Mouse (Mus musculus): ENCODE measurements around the gene Spr.
"Not testable (repeated sequence)": the region's sequence is repeated elsewhere in the genome, so short reads cannot be mapped to it uniquely, and the experiment has no call there.

The Spr gene
- long read RNA-seq, experiment 1, transcript Spr-201 (3 exons, 1,230 nt): major isoform, 13 of 14 reads
- long read RNA-seq, experiment 1, partial matches to known transcripts: 1 of 14 reads
- long read RNA-seq, experiment 1, other reads (novel, unspliced or antisense): 0 of 14 reads
- long read RNA-seq, experiment 2, transcript Spr-201 (3 exons, 1,230 nt): major isoform, 8 of 9 reads
- long read RNA-seq, experiment 2, partial matches to known transcripts: 1 of 9 reads
- long read RNA-seq, experiment 2, other reads (novel, unspliced or antisense): 0 of 9 reads

DNA sequence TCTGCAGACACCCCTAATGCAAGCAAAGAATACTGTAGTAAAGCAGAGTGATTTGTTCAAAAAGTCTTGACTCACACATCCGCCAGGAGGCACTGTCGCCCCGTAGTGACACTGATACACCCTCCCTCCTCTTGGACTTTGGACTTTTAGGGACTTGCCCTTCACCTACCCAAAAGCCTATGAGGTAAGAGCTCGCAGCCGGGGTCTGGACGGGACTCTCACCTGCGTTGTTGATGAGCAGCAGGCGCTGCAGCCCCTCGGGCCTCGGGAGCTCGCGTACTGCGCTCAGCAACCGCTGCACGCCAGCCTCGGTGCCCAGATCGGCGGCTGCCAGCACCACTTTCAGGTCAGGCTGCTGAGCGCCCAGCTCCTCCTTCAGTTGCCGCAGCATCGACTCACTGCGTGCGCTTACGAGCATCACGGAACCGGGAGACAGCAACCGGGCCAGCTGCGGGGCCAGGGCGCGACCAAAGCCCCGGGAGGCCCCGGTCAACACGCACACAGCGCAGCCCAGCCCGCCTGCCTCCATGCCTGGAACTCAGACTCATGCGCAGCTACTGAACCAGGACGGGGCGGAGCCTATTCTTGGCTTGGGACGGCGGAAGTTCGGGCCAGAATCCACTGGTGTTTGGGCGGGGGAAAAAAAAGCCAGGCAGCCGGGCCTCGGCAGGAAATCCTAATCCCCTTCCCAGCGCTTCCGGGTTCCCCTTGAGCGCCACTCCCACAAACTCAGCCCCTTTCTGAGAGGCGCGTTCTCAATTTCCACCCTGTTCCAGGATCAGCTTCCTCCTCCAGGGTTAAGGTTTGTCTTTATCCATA is at the start of gene Spr:
TSS of gene Spr (minus strand) at position 550 of the 819 bp plus-strand sequence.
- intact Hi-C loops (cut with DNase I): no loop called here

DNA sequence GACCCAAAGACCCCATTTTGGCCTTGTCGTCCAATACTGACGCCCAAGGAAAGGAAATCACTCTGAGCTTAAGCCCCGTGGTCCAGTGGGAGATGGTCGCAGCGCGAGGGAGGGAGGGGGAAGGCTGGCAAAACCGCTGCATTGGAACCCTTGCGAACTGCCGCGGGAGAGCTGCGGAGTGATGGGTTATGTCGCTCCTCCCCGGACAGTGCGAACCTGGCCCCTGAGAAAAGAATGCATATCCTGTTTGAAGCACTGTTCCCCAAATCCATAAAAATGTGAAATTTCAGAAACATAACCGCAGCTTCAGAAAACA is 49.1 kb upstream of the Spr start:
- intact Hi-C loops (cut with DNase I): no loop called here

DNA sequence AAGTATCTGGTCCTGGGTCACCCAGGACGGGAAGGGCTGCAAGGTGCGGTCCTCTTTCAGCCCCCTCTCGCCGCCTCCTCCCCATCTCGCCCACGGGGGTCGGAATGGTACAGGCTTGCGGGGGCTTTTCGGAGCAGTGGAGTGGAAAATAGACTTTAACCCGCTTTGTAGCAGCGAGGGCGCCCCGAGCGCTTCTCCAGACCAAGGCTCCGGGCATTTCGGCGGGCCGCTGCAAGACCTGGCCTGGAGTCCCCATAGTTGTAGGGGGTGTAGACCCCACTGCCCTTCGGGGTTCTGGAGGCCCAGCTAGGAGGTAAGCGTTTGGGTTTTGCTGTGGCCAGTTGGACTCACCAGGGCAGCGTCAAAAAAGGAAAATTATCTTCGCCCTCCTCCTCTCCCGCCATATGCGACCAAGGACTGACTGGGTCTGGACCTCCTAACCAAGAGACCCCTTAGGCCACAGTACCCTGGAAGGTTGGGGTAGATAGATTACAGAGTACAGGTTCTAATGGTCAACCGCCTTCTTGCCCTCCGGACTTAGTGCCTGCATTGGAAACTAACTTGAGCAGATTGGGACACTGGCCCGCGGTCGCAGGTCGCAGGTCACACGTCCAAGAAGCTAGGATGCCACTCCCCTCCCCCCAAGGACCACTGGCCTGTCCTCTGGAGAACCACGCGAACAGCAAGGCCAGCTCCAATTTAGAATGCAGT is 48.6 kb upstream of the Spr start:
- intact Hi-C loops (cut with DNase I): no loop called here

DNA sequence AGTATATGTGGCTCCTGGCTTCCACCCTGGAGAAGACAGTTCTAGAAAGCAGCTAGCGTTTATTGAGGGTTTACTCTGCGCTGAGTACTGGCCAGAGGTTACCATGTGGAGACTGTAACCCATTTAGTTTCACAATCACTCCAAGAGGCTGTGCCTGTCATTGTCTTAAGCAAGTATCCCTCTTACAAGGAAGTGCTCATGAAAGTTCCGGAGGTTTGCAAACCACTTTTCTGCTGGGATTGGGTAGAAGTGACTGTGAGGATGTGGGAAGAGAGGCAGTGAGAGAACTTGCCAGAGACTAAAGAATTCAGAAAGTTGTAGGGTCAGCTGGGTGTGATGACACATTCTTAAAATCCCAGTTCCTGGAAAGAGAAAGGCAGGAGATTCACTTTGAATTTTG is 46.4 kb upstream of the Spr start:
- intact Hi-C loops (cut with DNase I): no loop called here

DNA sequence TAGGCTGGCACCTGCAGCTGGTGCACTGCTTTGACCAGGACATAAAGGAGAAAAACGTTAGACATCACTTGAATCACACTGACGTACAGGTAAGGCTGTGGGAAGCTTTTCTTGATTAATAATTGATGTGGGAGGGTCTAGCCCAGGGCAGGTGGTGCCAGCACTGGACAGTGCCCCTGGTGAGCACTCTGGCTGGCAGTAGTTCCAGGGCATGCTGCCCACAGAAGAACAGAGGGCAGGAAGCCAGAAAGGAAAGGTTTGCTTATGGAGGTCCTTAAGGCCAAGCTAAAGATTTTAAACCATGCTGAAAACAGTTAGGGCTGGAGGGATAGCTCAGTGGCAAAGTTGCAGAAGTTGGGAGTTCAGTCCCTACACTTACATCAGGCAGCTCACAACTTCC is 42.5 kb upstream of the Spr start:
- intact Hi-C loops (cut with DNase I): no loop called here

DNA sequence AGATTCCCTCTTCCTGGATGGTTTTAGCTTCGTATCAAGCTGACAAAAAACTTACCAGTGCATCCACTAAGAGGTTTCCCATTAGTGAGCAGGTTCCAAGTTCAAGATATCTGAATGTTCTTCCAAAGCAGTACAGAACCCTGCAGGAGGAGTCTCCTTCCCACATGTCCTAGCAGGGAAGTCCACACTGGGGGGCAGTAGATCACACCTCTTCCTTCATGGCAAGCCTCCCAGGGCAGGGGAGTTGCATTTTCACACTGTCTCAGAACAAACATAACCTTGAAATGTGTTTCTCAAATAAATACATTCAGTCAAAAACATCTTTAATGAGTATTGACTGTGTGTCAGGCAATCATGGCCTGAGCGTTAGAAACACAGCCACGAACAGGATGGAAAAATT is 42.0 kb upstream of the Spr start:
- intact Hi-C loops (cut with DNase I): no loop called here

DNA sequence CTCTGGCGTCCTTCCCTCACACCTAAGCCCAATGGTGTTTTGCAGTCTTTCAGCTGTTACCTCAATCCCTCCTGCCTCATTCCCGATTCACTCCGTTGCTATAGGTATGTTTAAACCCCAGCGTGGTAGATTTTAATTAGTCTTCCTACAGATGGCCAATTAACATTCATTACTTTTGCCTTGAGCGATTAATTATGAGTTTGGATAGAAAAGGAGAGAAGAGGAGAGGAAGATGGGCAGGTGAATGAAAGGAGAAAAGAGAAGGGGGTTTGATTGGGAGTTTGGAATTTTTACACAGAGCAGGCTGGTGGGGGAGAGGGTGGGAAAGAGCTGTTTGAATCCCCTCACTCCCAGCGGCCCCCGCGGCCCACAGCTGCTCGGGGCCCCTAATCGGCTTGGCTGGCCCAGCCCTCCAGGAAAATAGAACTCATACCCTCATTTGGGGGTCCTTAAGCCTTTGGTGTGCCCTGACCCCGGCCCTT is 27.9 kb upstream of the Spr start:
- intact Hi-C loops (cut with DNase I): no loop called here

DNA sequence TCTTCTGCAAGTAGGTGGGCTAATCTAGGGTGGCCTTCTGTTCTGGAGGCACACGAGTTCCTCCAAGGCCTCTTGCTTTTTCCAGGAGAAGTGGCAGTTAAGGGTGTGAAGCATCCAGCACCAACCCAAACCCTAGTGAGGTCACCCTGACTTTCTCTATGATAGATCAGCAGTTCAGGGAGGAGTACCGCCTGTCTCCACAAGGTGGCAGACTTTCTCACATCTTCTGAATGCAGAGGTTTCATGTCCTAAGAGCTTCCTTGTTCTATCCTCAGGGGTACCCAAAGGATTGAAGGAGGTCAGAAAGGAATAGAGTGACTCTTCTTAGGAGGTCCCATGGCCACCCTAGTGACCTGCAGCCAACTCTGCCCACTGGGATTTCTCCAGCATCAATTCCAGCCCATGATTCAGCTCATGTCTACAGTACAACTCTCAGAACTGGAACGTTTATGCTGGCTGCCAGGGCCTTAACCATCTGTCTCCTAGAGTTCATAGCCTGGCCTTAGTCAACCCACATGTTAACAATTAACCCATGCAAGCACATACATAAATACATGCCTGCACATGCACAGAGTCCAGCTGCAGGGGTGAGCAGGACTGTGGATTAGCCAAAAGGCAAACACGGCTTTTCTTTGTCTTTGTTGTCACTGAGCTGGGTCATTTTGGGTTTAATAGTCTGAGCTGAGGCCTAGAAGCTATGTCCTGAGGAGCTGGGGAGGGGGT is 22.8 kb upstream of the Spr start:
- intact Hi-C loops (cut with DNase I): loop anchor here (2.0 to 5.0 kb wide), 3 partner anchors 78 to 252 kb away; no protein-coding TSS in a partner anchor

DNA sequence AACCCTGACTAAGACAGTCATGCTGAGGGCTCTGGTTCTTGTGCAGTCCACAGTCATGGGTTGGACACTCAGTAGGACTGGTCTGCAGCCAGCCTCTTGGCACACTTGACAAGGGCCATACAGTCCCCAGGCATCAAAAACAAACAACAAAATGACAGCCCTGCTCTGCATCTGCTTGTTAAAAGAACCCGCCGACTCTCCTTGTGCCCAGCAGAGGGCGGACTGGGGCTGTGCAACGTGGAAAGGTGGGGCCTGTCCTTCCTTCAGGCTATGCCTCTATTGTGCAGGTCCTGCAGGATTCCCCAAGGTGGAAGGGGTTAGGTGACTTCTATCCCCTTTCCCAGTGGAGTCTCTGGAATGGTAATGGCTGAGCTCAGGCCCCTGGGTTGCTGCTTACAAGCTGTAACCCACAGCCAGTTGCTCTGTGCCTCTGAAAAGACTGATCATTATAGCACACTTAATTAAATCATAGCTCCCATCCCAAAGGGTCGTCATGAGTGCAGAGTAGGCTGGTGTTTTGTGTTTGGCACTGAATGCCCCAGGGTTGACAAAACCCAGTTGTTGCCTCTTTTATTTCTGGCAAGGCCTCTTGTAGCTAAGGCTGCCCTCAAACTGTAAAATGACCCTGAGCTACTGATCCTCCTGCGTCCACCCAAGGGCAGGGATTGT is 21.7 kb upstream of the Spr start:
- intact Hi-C loops (cut with DNase I): not testable (repeated sequence)

DNA sequence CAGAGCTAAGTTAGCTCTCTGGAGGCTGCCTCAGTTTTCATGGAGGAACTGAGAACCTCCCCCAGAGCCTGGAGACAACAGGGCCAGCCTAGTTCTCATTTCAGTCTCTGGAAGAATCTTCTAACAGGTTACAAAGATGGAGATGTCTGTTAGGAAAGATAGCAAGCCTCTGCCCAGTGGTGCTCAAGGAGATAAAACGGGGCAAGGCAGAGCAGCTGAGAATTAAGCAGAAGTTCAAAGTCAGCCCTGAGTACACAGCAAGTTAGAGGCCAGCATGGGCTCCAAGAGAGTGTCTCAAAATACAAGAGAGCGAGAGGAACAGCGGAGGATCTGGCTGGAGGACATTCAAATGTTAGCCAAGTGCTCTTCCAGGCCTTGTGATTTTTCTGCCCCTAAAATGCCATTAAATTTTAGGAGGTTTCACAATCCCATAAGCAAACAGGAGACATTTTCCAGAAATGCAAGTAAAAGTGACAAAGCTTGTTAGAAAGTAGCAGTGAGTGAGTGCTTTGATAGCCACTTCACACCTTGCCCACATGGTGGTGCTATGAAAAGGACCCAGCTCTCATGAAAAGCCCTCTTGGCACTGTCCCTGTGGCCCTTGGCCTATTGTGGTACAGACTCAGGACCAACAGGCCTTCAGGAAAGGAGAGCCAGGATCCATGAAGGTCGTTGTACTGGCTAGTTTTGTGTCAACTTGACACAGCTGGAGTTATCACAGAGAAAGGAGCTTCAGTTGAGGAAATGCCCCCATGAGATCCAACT is 20.7 kb upstream of the Spr start:
- intact Hi-C loops (cut with DNase I): not testable (repeated sequence)

DNA sequence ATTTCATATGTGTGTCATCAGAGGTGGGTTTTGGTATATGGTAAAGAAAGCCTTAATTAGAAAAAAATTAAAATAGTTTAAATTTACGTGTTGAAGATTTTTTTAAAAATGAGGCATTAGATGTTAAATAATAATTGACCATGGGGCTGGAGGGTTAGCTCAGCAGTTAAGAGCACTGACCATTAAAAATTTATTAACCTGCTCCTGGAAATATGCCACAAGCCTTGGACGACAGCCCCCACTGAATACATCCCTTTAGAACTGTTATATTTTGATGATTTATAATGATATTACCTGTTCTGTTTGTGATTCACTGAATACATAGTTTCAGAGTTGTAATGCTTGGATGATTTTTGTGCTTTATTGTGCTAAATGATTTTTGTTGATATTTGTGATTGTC is 19.0 kb upstream of the Spr start:
- intact Hi-C loops (cut with DNase I): not testable (repeated sequence)

DNA sequence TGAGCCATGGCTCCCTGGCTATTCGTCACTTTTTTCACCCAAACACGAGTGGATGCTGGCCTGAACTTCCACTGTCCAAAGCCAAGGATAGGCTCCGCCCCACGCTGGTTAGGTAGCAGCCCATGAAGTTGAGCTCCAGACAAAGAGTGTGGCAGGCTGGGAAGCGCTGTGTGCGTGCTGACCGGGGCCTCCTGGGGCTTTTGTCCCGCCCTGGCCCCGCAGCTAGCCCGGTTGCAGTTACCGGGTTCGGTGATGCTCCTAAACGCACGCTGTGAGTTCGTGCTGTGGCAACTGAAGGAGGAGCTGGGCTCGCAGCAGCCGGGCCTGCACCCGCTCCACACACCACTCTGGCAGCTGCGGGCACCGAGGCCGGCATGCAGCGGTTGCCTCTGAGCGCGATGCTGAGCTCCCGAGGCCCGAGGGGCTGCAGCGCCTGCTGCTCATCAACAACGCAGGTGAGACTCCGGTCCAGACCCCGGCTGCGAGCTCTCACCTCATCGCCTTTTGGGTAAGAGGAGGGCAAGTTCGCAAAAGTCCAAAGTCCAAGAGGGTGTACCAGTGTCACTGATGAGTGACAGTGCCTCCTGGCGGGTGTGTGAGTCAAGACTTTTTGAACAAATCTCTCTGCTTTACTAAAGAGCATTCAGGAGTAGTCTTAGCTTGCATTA is 17.4 kb upstream of the Spr start:
- intact Hi-C loops (cut with DNase I): no loop called here

DNA sequence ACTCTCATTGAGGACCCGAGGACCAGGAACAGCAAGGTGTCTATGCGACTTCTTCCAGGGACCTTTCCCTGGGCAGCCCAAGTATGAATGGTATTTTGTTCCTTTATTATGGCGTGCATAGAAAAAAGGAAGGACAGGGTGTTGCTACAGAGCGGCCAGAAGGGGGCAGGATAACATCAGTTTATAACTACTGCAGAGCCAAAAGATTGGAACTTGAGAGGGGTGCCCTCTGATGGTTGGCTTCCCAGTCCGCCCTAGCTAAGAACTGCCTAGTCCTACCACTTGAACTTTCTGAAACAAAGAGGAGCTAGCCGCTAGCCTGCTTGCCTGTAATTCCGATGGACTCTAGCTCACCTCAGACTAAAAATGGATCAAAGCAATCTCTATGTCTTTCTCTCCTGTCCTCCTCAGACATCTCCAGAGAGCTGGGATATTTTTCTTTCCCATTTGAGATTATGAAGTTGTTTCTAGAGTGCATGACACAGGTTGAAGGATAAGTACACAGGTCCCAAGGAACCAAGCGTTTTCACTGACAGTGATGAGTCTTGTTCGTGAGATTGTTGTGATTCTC is 16.5 kb upstream of the Spr start:
- intact Hi-C loops (cut with DNase I): no loop called here

DNA sequence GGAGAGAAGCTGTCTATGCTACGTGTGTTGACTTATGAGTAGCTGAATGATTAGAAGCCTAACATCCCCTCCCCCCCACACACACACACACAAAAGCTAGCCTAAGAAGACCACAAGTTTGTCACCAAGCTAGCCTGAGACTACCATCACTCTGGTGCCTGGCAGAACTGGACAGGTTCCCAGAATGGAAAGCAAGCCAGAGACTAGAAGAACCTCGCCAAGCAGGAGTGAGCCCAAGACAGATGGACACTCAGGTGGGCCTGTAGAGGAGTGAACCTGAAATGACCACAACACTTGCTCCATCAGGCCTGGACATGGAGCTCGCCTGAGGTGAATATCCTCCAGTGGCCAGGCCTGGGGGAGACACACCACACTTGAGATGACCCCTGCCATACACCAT is 12.8 kb upstream of the Spr start:
- intact Hi-C loops (cut with DNase I): no loop called here

DNA sequence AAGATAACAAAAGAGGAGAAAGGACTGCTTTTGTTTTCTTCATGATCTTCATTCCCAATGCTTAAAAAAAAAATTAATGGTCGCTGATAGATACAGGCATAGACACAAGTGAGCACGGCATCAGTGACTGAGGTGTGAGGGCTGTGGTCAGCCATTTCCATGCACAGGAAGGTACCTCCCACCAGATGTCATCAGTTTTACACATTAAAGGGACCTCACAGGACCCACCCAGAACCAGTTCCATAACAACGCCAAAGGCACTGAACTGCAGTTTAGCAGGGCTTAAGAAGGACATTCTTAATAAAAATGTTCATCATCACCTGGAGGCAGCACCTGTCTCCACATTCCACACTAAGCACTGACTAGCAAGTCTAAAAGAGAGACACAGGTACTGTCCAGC is 10.1 kb upstream of the Spr start:
- intact Hi-C loops (cut with DNase I): no loop called here

DNA sequence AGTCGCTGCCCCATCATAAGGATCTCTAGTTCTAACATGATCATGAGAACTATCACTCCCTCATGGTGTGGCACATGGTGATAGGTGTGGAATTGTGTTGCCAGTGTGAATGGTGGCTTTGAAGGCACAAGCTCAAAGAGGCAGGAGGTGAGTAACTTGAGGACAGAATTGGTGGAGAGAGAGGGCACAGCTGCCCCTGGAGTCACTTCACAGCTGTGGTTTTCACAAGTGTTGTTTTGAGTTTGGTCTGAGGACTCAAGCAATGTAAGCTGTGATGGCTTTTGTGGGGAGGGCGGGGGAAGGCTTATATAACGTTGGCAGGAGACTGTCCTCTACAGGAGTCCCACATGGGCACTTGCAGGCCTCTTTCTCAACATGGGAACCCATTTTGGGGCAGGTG is 6.9 kb upstream of the Spr start:
- intact Hi-C loops (cut with DNase I): no loop called here

DNA sequence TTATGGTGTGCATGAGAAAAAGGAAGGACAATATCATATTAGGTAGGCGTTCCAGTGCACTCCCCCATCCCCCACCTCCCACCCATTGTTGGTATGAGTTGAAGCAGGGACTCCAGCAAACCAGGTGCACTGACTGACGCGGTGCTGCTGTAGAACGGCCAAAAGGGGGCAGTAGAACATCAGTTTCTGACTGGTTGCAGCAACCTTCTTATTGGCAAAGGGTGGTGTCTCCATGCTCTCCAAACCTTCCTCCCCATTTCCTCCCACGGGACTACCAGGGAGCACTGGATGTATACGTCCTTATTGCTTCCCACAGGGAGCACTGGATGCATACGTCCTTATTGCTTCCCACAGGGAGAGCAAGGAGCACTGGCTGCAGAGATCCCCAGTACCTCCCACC is 3.4 kb upstream of the Spr start:
- intact Hi-C loops (cut with DNase I): not testable (repeated sequence)

DNA sequence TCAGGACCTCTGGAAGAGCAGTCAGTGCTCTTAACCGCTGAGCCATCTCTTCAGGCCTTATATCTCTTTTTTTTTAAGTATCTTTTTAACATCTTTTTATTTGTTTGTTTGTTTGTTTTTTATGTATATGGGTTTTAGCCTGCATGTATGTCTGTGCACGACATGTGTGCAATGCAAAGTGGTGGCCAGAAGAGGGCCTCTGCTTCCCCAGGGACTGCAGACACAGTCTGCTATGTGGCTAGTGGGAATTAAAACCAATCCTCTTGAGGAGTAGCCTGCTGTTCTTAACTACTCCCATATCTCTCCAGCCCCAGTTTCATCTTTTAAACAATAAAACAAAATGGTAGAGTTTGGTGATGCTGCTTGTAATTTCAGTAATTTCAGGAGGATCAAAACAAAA is 2.0 kb upstream of the Spr start:
- intact Hi-C loops (cut with DNase I): no loop called here

DNA sequence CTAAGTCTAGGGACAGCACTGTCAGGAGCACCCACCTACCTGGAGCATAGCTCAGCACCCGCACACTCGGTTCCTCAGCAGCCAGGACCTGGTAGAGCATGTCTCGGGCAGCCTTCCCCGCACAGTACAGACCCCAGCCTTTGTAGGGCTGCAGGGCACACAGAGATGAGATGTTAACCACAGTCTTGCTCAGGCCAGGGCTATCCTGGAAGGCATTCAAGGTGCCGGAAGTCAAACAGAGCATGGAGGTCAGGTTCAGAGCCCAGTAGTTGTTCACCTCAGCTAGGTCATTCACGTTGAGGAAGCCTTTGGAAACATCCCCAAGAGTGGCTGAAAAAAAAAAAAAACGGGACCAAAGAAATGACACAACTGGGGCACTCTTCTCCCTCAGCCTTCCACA is 782 bp downstream of the Spr start:
- intact Hi-C loops (cut with DNase I): not testable (repeated sequence)

Data from adrenal gland (tissue).